Mouse (Mus musculus): ENCODE data around the gene Wars.

The Wars gene

GRCm38 (mm10) chr12:108893715-108894431, at the start of gene Wars:
Gene Wars (minus strand): TSS chr12:108894174.
- DNase-seq (ENCODE audit: low spot score): peak; percentile 95

- DNase-seq (ENCODE audit: low spot score): no peak
Measured at GRCm38 (mm10) chr12:108942203-108942923, 48.4 kb upstream of the Wars start.

- no peak for DNase-seq (ENCODE audit: low spot score)
Measured at GRCm38 (mm10) chr12:108941282-108941681, 47.3 kb upstream of the Wars start.

- no peak for DNase-seq (ENCODE audit: low spot score)
Measured at GRCm38 (mm10) chr12:108940255-108940654, 46.3 kb upstream of the Wars start.

GRCm38 (mm10) chr12:108939317-108939716, 45.3 kb upstream of the Wars start:
- no peak for DNase-seq (ENCODE audit: low spot score)

GRCm38 (mm10) chr12:108938844-108939243, 44.9 kb upstream of the Wars start:
- DNase-seq (ENCODE audit: low spot score): no peak

GRCm38 (mm10) chr12:108937506-108937905, 43.5 kb upstream of the Wars start:
- DNase-seq (ENCODE audit: low spot score): no peak

GRCm38 (mm10) chr12:108936834-108937233, 42.9 kb upstream of the Wars start:
- no peak for DNase-seq (ENCODE audit: low spot score)

GRCm38 (mm10) chr12:108934231-108934630, 40.3 kb upstream of the Wars start:
- DNase-seq (ENCODE audit: low spot score): no peak

GRCm38 (mm10) chr12:108932113-108932512, 38.1 kb upstream of the Wars start:
- DNase-seq (ENCODE audit: low spot score): no peak

- no peak for DNase-seq (ENCODE audit: low spot score)
Measured at GRCm38 (mm10) chr12:108931341-108932053, 37.5 kb upstream of the Wars start.

- no peak for DNase-seq (ENCODE audit: low spot score)
Measured at GRCm38 (mm10) chr12:108929475-108929874, 35.5 kb upstream of the Wars start.

GRCm38 (mm10) chr12:108928249-108928648, 34.3 kb upstream of the Wars start:
- DNase-seq (ENCODE audit: low spot score): no peak

- no peak for DNase-seq (ENCODE audit: low spot score)
Measured at GRCm38 (mm10) chr12:108926606-108927111, 32.7 kb upstream of the Wars start.

- no peak for DNase-seq (ENCODE audit: low spot score)
Measured at GRCm38 (mm10) chr12:108918753-108919152, 24.8 kb upstream of the Wars start.

- DNase-seq (ENCODE audit: low spot score): no peak
Measured at GRCm38 (mm10) chr12:108917509-108917908, 23.5 kb upstream of the Wars start.

- DNase-seq (ENCODE audit: low spot score): no peak
Measured at GRCm38 (mm10) chr12:108916447-108917042, 22.6 kb upstream of the Wars start.

GRCm38 (mm10) chr12:108915893-108916292, 21.9 kb upstream of the Wars start:
- DNase-seq (ENCODE audit: low spot score): peak; percentile 14

- DNase-seq (ENCODE audit: low spot score): peak; percentile 34
Measured at GRCm38 (mm10) chr12:108914709-108915340, 20.9 kb upstream of the Wars start.

GRCm38 (mm10) chr12:108914198-108914597, 20.2 kb upstream of the Wars start:
- no peak for DNase-seq (ENCODE audit: low spot score)

- DNase-seq (ENCODE audit: low spot score): no peak
Measured at GRCm38 (mm10) chr12:108912442-108912841, 18.5 kb upstream of the Wars start.

Measured in urinary bladder, postnatal 14 days (tissue).